Mouse (Mus musculus): ENCODE data around the gene Ap5s1. TPM values are rescaled to one million over a fixed set of nuclear protein-coding genes. Genes with fewer than 3 reads are reported as not detected.

The Ap5s1 gene
- polyA plus RNA-seq, 1 experiment from 2014 or later, result 27.2 TPM

DNA sequence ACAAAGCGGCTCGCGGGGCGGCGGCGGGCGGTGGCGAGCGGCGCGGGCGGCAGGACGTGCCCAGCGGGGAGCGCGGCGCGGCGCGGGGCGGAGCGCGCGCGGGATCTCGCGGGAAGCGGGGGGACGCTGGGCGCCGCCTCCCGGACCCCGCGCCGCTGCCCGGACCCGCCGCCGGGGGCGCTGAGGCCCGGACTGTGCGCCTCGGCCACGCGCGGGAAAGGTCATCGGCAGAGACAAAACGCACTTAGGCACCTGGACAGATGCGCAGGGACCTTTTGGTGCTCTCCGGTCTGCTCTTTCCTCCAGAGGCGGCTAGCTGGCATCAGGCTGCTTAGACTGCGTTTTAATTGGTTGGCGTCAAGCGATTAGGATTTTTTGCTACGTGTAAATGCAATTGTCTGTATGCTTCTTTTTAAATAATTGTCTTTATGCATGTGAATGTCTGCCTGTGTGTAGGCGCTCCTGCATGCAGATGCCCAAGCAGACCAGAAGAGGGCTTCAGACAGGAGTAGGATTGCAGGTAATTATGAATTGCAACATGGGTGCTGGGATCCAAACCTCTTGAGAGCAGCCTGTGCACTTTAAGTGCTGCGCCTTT, 26.8 kb upstream of the Ap5s1 start, which contains the start of gene Cenpb:
Gene Cenpb, minus strand, starts transcription at position 78 of the 598 bp plus-strand sequence.
- H3K9ac ChIP-seq (ENCODE audit: low read depth, low read length), result peak within 1 kb of the TSS; percentile 96
- no peaks in the 10 kb centered on the region; the same call in 1 of the 2 replicates for H3K36me3 ChIP-seq (ENCODE audit: control insufficient read depth, insufficient read depth, low read length)
- H3K4me1 ChIP-seq (ENCODE audit: control insufficient read depth, insufficient read depth, low read length), result peaks cover 30% of the 10 kb centered on the region
- H3K27ac ChIP-seq (ENCODE audit: low read length), result peak within 1 kb of the TSS; percentile 97
- peak within 1 kb of the TSS; percentile 95 for H3K4me2 ChIP-seq (ENCODE audit: low read depth, low read length)
- H3K27me3 ChIP-seq (replicated peaks; ENCODE audit: control insufficient read depth, insufficient read depth, low read length), result no peaks in the 10 kb centered on the region
- 2% methylated on average over 52 of the region's 57 CpGs for WGBS
- peak; percentile 80 for ATAC-seq
- H3K9me3 ChIP-seq (ENCODE audit: control insufficient read depth, low read length), result no peaks in the 10 kb centered on the region
- peak within 1 kb of the TSS; percentile 84 for H3K4me3 ChIP-seq (ENCODE audit: low read length)

DNA sequence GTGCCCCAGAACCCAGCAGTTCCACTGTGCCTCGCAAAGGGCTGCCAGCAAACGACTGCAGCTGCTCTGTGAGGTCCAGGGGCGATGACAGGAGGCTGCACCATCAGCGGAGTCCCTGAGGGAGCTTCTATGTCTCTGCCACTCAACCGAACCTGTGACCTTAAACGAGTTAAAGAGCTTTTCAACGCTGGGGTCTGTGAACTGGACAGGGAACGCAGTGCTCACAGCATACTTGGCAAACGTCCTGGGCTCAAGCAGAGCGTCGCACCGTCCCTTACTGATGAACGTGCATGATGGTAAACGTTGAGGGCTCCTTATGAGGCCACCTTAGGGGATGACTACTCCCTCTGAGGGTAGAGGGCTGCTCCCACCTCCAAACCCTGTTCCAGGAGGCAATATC, 20.5 kb upstream of the Ap5s1 start:
- Histone ChIP-seq H3K4me1 (ENCODE audit: control insufficient read depth, insufficient read depth, low read length) (peaks cover 25% of the 10 kb centered on the region), H3K9me3 (ENCODE audit: control insufficient read depth, low read length) (no peaks in the 10 kb centered on the region), H3K27ac (ENCODE audit: low read length) (peak overlapping the region; percentile 66), H3K27me3 (replicated peaks; ENCODE audit: control insufficient read depth, insufficient read depth, low read length) (no peaks in the 10 kb centered on the region), H3K4me3 (ENCODE audit: low read length) (peak overlapping the region; percentile 69), H3K9ac (ENCODE audit: low read depth, low read length) (peak overlapping the region; percentile 81), H3K4me2 (ENCODE audit: low read depth, low read length) (peak overlapping the region; percentile 82), H3K36me3 (ENCODE audit: control insufficient read depth, insufficient read depth, low read length) (0 out of 2 replicates have a peak, but pooled peaks cover 2% of the 10 kb centered on the region)
- 2% methylated on average over 14 of the region's 14 CpGs for WGBS
- no peak; the same call in 1 of the 2 replicates for ATAC-seq

DNA sequence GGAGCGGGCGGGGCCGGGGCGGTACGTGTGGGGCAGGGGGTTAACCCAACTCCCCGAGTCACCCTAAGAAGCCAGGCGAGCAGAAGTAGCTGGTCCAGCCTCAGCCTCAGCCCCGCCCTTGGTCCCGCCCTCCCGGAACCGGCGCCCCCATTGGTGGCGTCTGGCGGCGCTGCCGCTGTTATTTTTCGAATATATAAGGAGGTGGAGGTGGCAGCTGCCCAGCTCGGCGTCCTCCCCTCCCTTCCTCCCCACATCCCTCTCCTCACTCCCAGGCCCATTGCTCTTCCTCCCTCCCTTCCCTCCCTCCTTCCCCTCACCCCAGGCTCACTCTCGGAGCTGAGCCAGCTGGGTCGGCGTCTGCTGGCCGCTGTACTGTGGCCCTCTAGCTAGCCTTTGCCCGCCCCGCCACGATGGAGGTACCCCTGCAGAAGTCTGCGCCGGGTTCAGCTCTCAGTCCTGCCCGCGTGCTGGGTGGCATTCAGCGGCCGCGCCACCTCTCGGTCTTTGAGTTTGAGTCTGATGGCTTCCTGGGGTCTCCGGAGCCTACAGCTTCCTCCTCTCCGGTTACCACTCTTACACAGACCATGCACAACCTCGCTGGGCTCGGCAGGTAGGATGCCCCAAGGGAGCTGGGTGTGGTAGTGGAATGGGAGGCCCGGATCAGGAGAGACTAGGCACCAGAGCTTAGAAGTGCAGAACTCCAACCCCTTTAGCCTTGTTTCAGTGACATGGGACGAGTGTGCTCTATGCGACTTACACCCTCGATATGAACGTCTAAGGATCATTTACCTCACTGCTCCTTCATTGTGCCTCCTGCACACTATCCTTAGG, 19.9 kb upstream of the Ap5s1 start, which contains the start of the genes Cdc25b and Spef1:
Gene Cdc25b, plus strand, starts transcription at position 179 of the 831 bp plus-strand sequence.
Gene Spef1, minus strand, starts transcription at position 512 of the 831 bp plus-strand sequence.
- Histone ChIP-seq H3K36me3 (ENCODE audit: control insufficient read depth, insufficient read depth, low read length) (0 out of 2 replicates have a peak, but pooled peaks cover 6% of the 10 kb centered on the region), H3K9me3 (ENCODE audit: control insufficient read depth, low read length) (no peaks in the 10 kb centered on the region), H3K27ac (ENCODE audit: low read length) (peak within 1 kb of the TSS; percentile 67), H3K9ac (ENCODE audit: low read depth, low read length) (peak within 1 kb of the TSS; percentile 81), H3K4me3 (ENCODE audit: low read length) (peak within 1 kb of the TSS; percentile 69), H3K4me1 (ENCODE audit: control insufficient read depth, insufficient read depth, low read length) (peaks cover 25% of the 10 kb centered on the region), H3K27me3 (replicated peaks; ENCODE audit: control insufficient read depth, insufficient read depth, low read length) (no peaks in the 10 kb centered on the region), H3K4me2 (ENCODE audit: low read depth, low read length) (peak within 1 kb of the TSS; percentile 82)
- under 1% methylated on average over 43 of the region's 43 CpGs for WGBS
- ATAC-seq, result peak; percentile 93

DNA sequence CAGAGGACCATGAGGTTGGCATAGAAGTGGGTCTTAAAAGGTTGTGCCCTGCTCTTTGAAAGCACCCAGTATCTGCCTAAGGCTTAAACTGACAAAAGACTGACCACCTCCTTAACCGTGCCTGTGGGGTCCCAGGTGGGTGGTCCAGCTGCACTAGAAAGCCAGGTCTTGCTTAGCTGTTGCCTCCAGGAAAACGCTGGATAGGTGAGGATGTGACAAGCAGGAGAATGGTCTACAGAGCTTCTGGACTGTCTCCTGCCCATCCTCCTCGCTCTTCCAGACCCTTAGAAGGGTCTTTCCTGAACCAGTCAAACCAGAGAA, 19.3 kb upstream of the Ap5s1 start:
- no peaks in the 10 kb centered on the region for H3K9me3 ChIP-seq (ENCODE audit: control insufficient read depth, low read length)
- H3K9ac ChIP-seq (ENCODE audit: low read depth, low read length), result peak overlapping the region; percentile 81
- H3K36me3 ChIP-seq (ENCODE audit: control insufficient read depth, insufficient read depth, low read length), result peaks cover 6% of the 10 kb centered on the region; the same call in 1 of the 2 replicates
- peak overlapping the region; percentile 69 for H3K4me3 ChIP-seq (ENCODE audit: low read length)
- no peaks in the 10 kb centered on the region for H3K27me3 ChIP-seq (replicated peaks; ENCODE audit: control insufficient read depth, insufficient read depth, low read length)
- peak overlapping the region; percentile 82 for H3K4me2 ChIP-seq (ENCODE audit: low read depth, low read length)
- H3K4me1 ChIP-seq (ENCODE audit: control insufficient read depth, insufficient read depth, low read length), result peaks cover 25% of the 10 kb centered on the region
- 25% methylated on average over 3 of the region's 3 CpGs for WGBS
- ATAC-seq, result no peak
- no peak overlapping the region for H3K27ac ChIP-seq (ENCODE audit: low read length)

DNA sequence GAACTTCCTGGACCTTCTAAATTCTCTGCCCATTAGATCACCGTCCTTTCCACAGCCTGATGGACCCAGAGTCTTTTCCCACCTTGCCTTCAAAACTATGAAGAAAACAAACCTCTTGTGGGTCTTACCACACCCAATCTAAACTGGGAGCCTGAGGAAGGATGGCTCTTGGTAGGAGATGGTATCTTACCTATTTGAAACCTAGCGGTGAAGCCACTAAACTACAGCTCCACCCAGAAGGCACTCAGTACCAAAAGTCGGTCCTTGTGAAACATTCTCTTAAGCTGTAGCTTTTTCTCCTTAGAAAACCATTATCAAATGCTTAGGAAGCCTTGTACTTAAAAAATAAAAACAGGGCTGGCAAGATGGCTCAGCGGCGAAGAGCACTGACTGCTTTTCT, 18.6 kb upstream of the Ap5s1 start:
- no peak overlapping the region for H3K9ac ChIP-seq (ENCODE audit: low read depth, low read length)
- no peaks in the 10 kb centered on the region for H3K27me3 ChIP-seq (replicated peaks; ENCODE audit: control insufficient read depth, insufficient read depth, low read length)
- 92% methylated on average over 5 of the region's 5 CpGs for WGBS
- no peak overlapping the region for H3K27ac ChIP-seq (ENCODE audit: low read length)
- H3K4me3 ChIP-seq (ENCODE audit: low read length), result no peak overlapping the region
- peaks cover 25% of the 10 kb centered on the region for H3K4me1 ChIP-seq (ENCODE audit: control insufficient read depth, insufficient read depth, low read length)
- ATAC-seq, result no peak
- H3K9me3 ChIP-seq (ENCODE audit: control insufficient read depth, low read length), result no peaks in the 10 kb centered on the region
- no peak overlapping the region for H3K4me2 ChIP-seq (ENCODE audit: low read depth, low read length)
- peaks cover 13% of the 10 kb centered on the region; the same call in 1 of the 2 replicates for H3K36me3 ChIP-seq (ENCODE audit: control insufficient read depth, insufficient read depth, low read length)

DNA sequence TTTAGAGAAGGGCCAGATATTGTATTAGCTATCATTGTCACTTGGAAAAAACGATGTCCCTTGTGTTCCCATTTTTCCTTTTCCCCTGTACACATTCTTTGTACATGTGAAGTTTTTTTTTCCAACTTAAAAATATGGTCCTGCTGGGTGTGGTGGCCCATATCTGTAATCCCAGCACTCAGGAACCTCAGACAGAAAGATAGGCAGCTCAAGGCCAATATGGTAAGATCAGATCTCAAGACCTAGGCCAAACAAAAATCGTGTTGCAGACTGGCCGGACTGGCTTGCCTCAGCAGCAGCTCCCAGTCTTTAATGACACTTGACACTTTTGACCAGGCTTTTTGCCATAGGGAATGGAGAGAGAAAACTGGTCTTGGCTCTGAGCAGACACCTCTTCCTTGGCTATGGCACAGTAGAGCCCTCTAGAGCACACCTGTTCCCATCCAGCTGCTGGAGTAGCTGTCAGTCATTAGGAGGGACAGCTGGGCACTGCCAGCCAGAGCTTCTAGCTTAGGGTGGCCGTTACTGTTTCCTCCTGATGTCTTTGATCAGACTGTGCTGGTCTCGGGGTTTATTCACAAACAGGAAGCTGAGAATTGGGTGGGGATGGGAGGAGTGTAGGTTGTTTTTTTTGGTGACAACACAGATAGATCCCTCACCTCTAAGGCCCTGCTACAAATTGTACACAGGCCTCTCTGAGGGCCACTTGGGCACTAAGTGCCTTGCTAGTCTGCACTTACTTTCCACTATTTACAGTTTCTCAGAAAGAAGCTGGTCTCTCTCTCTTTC, 17.2 kb upstream of the Ap5s1 start:
- 48% methylated on average over 5 of the region's 5 CpGs for WGBS
- H3K9me3 ChIP-seq (ENCODE audit: control insufficient read depth, low read length), result no peaks in the 10 kb centered on the region
- H3K27me3 ChIP-seq (replicated peaks; ENCODE audit: control insufficient read depth, insufficient read depth, low read length), result no peaks in the 10 kb centered on the region
- peak overlapping the region; percentile 12 for H3K27ac ChIP-seq (ENCODE audit: low read length)
- no peak overlapping the region for H3K9ac ChIP-seq (ENCODE audit: low read depth, low read length)
- peaks cover 25% of the 10 kb centered on the region for H3K4me1 ChIP-seq (ENCODE audit: control insufficient read depth, insufficient read depth, low read length)
- H3K36me3 ChIP-seq (ENCODE audit: control insufficient read depth, insufficient read depth, low read length), result peaks cover 21% of the 10 kb centered on the region
- H3K4me3 ChIP-seq (ENCODE audit: low read length), result no peak overlapping the region
- no peak for ATAC-seq
- 0 out of 2 replicates have a peak overlapping the region, but pooled peaks have one; percentile 6 for H3K4me2 ChIP-seq (ENCODE audit: low read depth, low read length)

DNA sequence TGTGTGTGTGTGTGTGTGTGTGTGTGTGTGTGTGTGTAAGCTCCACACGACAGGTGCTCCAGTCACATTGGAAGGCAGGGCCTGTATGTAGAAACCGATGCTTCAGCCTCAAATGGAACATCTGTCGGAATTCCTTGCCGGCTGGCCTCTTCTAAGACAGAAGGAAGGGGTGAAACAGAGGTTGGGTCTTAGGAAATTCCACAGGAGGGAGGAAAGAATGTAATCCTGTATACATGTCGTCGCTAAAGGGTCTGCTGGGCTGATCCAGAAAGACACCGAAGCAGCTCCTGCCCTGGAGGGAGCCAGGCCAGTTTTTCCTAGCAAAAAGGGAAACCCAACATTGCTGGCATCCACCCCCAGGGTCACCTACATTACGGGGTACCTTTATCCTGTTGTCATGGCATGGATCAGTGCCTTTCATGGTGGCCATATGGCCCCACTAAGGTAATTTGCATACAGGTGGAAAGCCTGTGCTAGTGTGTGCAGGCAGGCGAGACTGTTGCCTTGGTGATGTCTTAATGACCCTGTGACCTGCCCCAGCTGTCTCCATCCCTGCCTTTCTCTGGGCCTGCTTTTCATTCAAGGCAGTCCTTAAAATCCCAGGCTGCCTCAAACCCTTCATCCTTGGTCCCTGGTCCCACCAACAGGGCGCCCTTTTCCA, 16.4 kb upstream of the Ap5s1 start:
- H3K9ac ChIP-seq (ENCODE audit: low read depth, low read length), result peak overlapping the region; percentile 41; the same call in 1 of the 2 replicates
- no peaks in the 10 kb centered on the region for H3K9me3 ChIP-seq (ENCODE audit: control insufficient read depth, low read length)
- H3K4me3 ChIP-seq (ENCODE audit: low read length), result no peak overlapping the region
- 0 out of 2 replicates have a peak overlapping the region, but pooled peaks have one; percentile 6 for H3K4me2 ChIP-seq (ENCODE audit: low read depth, low read length)
- H3K4me1 ChIP-seq (ENCODE audit: control insufficient read depth, insufficient read depth, low read length), result peaks cover 25% of the 10 kb centered on the region
- 33% methylated on average over 10 of the region's 10 CpGs for WGBS
- peak overlapping the region; percentile 12 for H3K27ac ChIP-seq (ENCODE audit: low read length)
- peaks cover 21% of the 10 kb centered on the region for H3K36me3 ChIP-seq (ENCODE audit: control insufficient read depth, insufficient read depth, low read length)
- ATAC-seq, result no peak
- no peaks in the 10 kb centered on the region for H3K27me3 ChIP-seq (replicated peaks; ENCODE audit: control insufficient read depth, insufficient read depth, low read length)

DNA sequence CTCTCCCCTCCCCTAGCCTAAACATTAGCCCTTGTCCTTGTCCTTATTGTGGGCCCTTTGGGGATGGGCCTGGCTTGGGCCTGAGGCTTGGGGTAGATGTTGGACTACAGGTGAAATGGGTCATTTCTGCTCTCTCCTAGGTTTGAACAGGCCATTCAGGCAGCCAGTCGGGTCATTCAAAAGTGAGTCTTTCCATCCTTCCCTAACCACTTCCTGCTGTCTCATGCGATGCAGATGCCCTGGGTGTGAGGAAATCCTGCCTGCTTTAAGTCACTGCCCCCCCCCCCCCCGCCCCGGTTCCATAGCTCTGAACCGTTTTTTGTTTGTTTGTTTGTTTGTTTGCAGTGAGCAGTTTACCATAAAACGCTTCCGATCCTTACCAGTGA, 15.9 kb upstream of the Ap5s1 start:
- no peaks in the 10 kb centered on the region for H3K27me3 ChIP-seq (replicated peaks; ENCODE audit: control insufficient read depth, insufficient read depth, low read length)
- H3K4me2 ChIP-seq (ENCODE audit: low read depth, low read length), result no peak overlapping the region
- 68% methylated on average over 7 of the region's 7 CpGs for whole genome bisulfite sequencing
- peak overlapping the region; percentile 12 for H3K27ac ChIP-seq (ENCODE audit: low read length)
- peaks cover 21% of the 10 kb centered on the region for H3K36me3 ChIP-seq (ENCODE audit: control insufficient read depth, insufficient read depth, low read length)
- H3K9me3 ChIP-seq (ENCODE audit: control insufficient read depth, low read length), result no peaks in the 10 kb centered on the region
- ATAC-seq, result no peak
- no peak overlapping the region for H3K4me3 ChIP-seq (ENCODE audit: low read length)
- peaks cover 24% of the 10 kb centered on the region for H3K4me1 ChIP-seq (ENCODE audit: control insufficient read depth, insufficient read depth, low read length)
- no peak overlapping the region for H3K9ac ChIP-seq (ENCODE audit: low read depth, low read length)

Data from intestine, embryonic 16.5 days (tissue).